Mouse (Mus musculus) stomach, postnatal 0 days (tissue): Measurements from ENCODE around the gene Hist1h3b.

Experiments
- CTCF ChIP-seq: IDR thresholded peaks from 2 replicates; pipeline ENCODE4 v1.5.1; 2016; ENCODE audit warnings: antibody characterized with exemption, low read depth, mild to moderate bottlenecking, moderate library complexity
- EP300 ChIP-seq: optimal IDR thresholded peaks from 2 replicates; pipeline ENCODE3; 2016; ENCODE audit warnings: antibody characterized with exemption

DNA sequence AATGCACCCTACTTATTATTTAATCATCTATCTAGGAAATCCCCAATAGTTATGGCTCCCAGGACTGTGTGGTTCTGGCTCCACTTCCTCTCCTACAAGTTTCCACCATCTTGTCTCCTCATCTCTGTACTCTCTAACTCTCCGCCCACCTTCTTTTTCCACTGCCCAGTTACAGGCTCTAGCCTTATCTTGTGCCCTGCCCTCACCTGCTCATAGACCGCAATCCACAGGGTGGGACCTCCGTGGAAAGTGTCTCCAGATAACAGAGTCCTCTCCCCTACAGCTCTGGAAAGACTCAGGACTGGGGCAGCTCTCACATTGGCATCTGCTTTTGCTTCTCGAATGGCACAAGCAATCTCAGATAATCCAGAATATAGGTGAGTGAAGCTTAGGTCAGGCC, 27.0 kb downstream of the Hist1h3b start:
- no peak for TF ChIP-seq CTCF
- TF ChIP-seq EP300, result no peak
